Mouse (Mus musculus) frontal cortex, postnatal 36 days (tissue): Measurements from ENCODE around the gene Jph3.

Source experiments
- DNase-seq, 2 experiments: peaks; one replicate each; pipeline ENCODE4 v3.0.0; 2022; ENCODE audit warnings: low spot score in 2 of 2

The Jph3 gene

DNA sequence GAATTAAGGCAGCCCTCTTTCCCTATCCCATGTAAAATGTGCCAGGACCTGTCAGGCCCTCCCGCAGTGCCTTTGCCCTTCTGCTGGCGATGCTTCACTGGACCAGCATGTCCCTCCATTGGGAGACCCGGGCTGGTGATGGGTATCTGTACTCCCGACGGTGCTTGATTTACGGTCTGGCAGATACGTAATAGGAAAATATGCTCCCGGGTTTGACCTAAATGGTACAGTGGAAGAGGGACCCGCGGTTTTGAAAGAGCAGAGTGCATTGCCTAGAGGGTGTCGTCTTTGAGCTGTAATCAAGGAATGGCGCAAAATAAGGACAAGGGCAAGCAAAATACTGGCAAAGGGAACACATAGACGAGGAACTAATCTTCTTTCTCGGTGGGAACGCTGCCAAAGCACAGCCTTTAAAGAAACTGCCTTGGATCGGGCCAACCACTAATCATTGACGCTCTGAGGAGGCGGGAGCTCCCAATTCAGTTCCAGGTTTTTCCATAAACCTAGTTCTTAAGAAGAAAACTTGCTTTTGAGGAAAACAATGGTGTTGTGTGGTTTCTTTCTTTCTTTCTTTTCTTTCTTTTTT, 100.4 kb downstream of the Jph3 start:
- no peak for DNase-seq

DNA sequence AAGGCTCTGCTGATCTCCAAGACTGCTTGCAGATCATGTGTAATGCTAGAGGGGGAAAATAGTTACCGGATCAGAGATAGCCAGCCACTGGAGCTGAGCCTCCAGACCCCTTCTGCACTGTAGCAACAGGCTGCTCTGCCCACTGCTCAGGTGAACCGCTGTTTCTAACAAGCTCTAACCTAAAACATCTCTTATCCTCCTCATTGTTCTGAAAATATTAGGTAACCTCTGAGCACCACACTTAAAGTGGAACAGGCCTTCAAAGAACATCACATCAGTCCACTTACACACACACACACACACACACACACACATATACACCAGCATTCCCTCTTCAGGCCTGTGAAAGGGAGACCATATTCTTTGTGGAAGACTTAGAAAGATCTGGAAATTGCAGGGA, 102.6 kb downstream of the Jph3 start:
- no peak for DNase-seq

DNA sequence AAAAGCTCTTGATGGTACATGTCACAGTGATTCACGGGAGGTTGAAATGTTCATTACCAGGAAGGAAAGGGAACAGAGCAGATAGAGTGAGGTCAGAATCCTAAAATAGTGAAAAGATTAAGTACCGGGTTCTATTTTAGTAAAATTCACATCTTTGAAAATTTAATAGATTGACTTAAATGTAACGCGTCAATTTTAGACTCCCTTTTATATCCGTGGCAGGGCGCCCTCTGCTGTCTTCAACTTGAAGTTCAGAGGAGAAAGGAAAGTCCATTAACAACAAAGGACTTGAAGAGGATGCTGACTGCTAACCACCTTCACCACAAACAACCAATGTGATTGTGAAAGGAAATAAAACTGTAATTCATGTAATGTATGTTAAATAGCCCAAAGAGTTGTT, 103.1 kb downstream of the Jph3 start:
- peak; percentile 76 to 82 for DNase-seq

DNA sequence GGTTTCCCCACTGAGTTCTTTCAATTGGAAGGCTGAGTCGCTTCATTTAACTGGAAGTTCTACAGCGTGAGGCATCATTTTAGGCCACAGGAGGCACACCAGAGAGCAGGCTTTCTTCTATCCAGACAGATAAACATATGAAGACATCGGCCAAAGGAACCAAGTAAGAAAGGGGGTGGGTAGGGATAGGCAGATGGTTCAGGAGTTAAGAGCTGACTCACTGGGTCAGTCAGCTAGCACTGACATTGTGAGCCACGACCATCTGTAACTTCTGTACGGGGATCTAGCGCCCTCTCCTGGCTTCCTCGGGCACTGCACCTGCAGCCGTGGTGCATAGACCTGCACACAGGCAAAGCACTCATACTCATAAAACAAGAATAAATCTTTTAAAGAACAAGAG, 111.8 kb downstream of the Jph3 start:
- peak; percentile 80 to 84 for DNase-seq

DNA sequence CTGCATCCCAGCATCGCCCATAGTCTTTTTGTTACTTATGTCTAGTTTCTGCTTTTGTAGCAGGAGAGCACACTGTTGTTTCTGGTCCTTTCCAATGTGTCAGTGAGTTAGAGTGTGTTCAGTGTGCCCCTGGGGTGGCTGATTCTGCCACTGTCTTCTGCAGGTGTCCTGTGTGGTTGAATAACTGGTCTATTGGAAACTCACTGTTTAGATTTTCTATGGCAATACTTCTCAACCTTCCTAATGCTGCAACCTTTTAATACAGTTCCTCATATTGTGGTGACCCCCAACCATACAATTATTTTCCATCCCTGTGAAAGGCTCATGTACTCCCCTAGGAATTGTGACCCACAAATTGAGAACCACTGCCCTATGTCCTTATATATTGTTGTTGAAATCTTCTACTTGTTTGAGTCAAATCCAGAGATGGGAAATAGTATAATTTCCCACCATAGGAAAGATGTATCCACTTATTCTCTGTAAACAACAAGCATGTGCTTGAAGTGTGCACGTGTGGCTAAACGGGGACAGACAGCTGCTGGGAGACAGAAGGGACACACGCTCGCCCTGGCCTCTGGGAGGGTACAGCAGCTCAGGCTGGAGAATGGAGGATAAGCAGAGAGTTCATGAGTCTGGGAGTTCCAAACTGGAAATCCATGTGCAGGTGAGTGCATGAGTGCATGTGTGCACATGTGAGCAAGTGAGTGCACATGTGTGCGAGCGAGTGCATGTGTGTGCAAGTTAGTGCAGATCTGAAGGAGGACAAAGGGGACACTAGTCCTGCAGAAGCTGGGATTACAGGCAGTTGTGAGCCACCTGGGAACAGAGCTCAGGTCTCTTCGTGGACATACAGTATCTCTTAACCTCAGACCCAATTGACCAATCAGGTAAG, 112.9 kb downstream of the Jph3 start:
- no peak for DNase-seq

DNA sequence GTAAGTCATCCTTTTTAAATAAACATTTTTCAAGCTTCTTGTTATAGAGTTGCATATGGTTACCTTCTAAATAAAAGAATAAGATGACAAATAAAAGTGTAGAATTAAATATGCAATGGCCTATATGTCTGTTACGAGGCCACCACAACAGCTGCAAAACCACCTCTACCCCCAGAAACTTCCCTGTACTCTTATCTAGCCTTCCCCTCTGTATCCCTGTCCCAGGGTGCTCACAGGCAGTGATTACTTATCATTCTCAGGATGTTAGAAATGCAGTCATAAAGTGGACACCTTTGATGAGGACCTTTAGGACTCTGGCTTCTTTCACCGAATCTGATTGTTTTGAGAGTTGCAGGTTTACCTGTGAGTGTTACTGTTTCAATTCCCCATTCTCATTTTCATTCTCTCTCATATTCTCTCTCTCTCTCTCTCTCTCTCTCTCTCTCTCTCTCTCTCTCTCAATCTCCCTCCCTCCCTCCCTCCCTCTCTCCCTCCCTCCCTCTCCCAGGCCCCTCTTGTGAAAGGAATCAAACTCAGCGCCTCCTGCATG, 113.8 kb downstream of the Jph3 start:
- no peak for DNase-seq
